Mouse (Mus musculus): Measurements from ENCODE around the gene Olfr545. TPM values are rescaled to one million over a fixed set of nuclear protein-coding genes. Genes with fewer than 3 reads are reported as not detected.

Olfr545 gene
- polyA plus RNA-seq, 1 experiment from 2014 or later, result not detected

DNA sequence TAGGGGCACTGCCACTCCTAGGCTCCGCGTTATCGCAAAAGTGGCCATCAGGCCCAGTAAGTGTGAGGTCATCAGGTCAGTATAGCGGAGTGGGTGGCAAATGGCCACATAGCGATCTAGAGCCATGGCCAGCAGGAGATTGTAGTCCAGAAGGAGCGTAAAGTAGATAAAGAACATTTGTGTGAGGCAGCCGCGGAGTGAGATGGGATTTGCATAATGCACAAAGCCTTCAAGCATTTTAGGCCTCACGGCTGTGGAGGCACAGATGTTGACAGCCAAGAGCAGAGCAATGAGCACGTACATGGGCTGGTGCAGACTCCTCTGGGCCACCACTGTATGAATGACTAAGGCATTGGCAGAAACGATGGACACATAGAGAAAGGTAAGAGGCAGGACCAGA is 22.0 kb downstream of the Olfr545 start:
- WGBS (ENCODE audit: insufficient replicate concordance), result 82% methylated on average over 11 of the region's 11 CpGs
- Histone ChIP-seq H3K4me2 (ENCODE audit: low read depth, low read length) (no peak overlapping the region), H3K36me3 (replicated peaks; ENCODE audit: insufficient read depth, low read length) (no peaks in the 10 kb centered on the region), H3K9ac (replicated peaks) (no peak overlapping the region), H3K9me3 (ENCODE audit: low read length) (no peaks in the 10 kb centered on the region), H3K4me1 (ENCODE audit: insufficient read depth) (no peaks in the 10 kb centered on the region), H3K27ac (ENCODE audit: low read depth) (no peak overlapping the region), H3K27me3 (ENCODE audit: insufficient read depth, low read length) (no peaks in the 10 kb centered on the region), H3K4me3 (ENCODE audit: low read depth, low read length) (no peak overlapping the region)
- DNase-seq, result no peak
- TF ChIP-seq EP300 (IDR thresholded peaks at IDR 0.05; ENCODE audit: low read depth), result no peak
- TF ChIP-seq CTCF (IDR thresholded peaks at IDR 0.05; ENCODE audit: low read depth), result no peak; the same call in 1 of the 2 replicates
- no peak for ATAC-seq

- TF ChIP-seq EP300 (IDR thresholded peaks at IDR 0.05; ENCODE audit: low read depth) (no peak), CTCF (IDR thresholded peaks at IDR 0.05; ENCODE audit: low read depth) (no peak)
- H3K27me3 ChIP-seq (ENCODE audit: insufficient read depth, low read length), result no peaks in the 10 kb centered on the region
- H3K9ac ChIP-seq (replicated peaks), result no peak overlapping the region
- H3K9me3 ChIP-seq (ENCODE audit: low read length), result no peaks in the 10 kb centered on the region
- H3K4me1 ChIP-seq (ENCODE audit: insufficient read depth), result no peaks in the 10 kb centered on the region
- no peak overlapping the region for H3K27ac ChIP-seq (ENCODE audit: low read depth)
- DNase-seq, result no peak
- WGBS (ENCODE audit: insufficient replicate concordance), result 94% methylated on average over 5 of the region's 5 CpGs
- no peaks in the 10 kb centered on the region for H3K36me3 ChIP-seq (replicated peaks; ENCODE audit: insufficient read depth, low read length)
- ATAC-seq, result no peak
- H3K4me3 ChIP-seq (ENCODE audit: low read depth, low read length), result no peak overlapping the region
- no peak overlapping the region for H3K4me2 ChIP-seq (ENCODE audit: low read depth, low read length)
These were observed 22.8 kb downstream of the Olfr545 start for GRCm38 (mm10) chr7:102476601-102477000.

DNA sequence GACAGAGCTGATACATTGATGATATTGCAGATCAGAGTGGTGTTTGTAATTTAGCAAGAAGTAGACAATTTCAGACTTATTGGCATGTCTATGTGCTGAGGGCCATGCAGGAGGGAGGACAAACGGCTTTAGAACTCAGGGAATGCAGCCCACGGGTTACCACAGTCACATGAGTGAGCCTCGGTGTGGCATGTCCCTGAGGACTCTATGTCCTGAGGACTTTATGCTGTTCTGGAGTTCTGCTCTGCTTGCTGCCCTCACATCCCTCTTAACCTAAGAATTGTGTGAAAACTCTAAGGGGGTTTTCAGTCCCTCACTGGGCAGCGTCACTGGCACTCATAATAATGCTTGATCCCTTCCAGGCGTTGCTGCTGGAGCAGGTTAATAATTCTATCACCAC is 26.7 kb downstream of the Olfr545 start:
- Histone ChIP-seq H3K4me2 (ENCODE audit: low read depth, low read length) (no peak overlapping the region), H3K9ac (replicated peaks) (no peak overlapping the region), H3K27ac (ENCODE audit: low read depth) (no peak overlapping the region), H3K27me3 (ENCODE audit: insufficient read depth, low read length) (no peaks in the 10 kb centered on the region), H3K4me1 (ENCODE audit: insufficient read depth) (no peaks in the 10 kb centered on the region), H3K4me3 (ENCODE audit: low read depth, low read length) (no peak overlapping the region), H3K36me3 (replicated peaks; ENCODE audit: insufficient read depth, low read length) (peaks cover 22% of the 10 kb centered on the region), H3K9me3 (ENCODE audit: low read length) (no peaks in the 10 kb centered on the region)
- TF ChIP-seq EP300 (IDR thresholded peaks at IDR 0.05; ENCODE audit: low read depth) (no peak), CTCF (IDR thresholded peaks at IDR 0.05; ENCODE audit: low read depth) (no peak)
- ATAC-seq (no peak), DNase-seq (no peak)
- 73% methylated on average over 5 of the region's 5 CpGs for WGBS (ENCODE audit: insufficient replicate concordance)

GRCm38 (mm10) chr7:102467566-102467965 is 31.8 kb downstream of the Olfr545 start:
- Histone ChIP-seq H3K36me3 (replicated peaks; ENCODE audit: insufficient read depth, low read length) (peaks cover 69% of the 10 kb centered on the region), H3K27ac (ENCODE audit: low read depth) (no peak overlapping the region), H3K4me1 (ENCODE audit: insufficient read depth) (no peaks in the 10 kb centered on the region), H3K4me3 (ENCODE audit: low read depth, low read length) (no peak overlapping the region), H3K4me2 (ENCODE audit: low read depth, low read length) (no peak overlapping the region), H3K9ac (replicated peaks) (no peak overlapping the region), H3K27me3 (ENCODE audit: insufficient read depth, low read length) (no peaks in the 10 kb centered on the region), H3K9me3 (ENCODE audit: low read length) (no peaks in the 10 kb centered on the region)
- 89% methylated on average over 8 of the region's 8 CpGs for WGBS (ENCODE audit: insufficient replicate concordance)
- DNase-seq, result no peak
- no peak for ATAC-seq
- TF ChIP-seq EP300 (IDR thresholded peaks at IDR 0.05; ENCODE audit: low read depth), result no peak
- no peak for TF ChIP-seq CTCF (IDR thresholded peaks at IDR 0.05; ENCODE audit: low read depth)

- DNase-seq (no peak), ATAC-seq (peak; percentile 35; the same call in 1 of the 2 replicates)
- no peak overlapping the region for H3K4me3 ChIP-seq (ENCODE audit: low read depth, low read length)
- no peaks in the 10 kb centered on the region for H3K4me1 ChIP-seq (ENCODE audit: insufficient read depth)
- no peak overlapping the region for H3K27ac ChIP-seq (ENCODE audit: low read depth)
- no peak overlapping the region for H3K4me2 ChIP-seq (ENCODE audit: low read depth, low read length)
- peaks cover 90% of the 10 kb centered on the region for H3K36me3 ChIP-seq (replicated peaks; ENCODE audit: insufficient read depth, low read length)
- no peaks in the 10 kb centered on the region for H3K9me3 ChIP-seq (ENCODE audit: low read length)
- no peaks in the 10 kb centered on the region for H3K27me3 ChIP-seq (ENCODE audit: insufficient read depth, low read length)
- WGBS (ENCODE audit: insufficient replicate concordance), result 83% methylated on average over 5 of the region's 5 CpGs
- no peak overlapping the region for H3K9ac ChIP-seq (replicated peaks)
- TF ChIP-seq CTCF (IDR thresholded peaks at IDR 0.05; ENCODE audit: low read depth) (no peak), EP300 (IDR thresholded peaks at IDR 0.05; ENCODE audit: low read depth) (no peak)
These were observed 40.6 kb downstream of the Olfr545 start for GRCm38 (mm10) chr7:102458618-102459380.

DNA sequence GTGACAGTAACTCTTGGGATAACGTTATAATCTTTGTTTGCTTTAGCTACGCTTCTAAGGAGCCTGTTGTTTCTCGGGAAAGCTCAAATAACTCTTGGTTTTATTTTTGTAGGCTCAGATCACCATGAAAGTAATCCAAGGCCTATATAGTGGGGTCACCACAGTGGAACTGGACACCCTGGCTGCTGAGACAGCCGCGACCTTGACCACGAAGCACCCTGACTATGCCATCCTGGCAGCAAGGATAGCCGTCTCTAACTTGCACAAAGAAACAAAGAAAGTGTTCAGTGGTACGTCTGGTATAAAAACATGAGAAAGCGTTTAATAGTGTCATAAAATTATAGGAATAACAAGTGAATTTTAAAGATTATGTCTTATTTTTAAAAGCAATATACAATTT is 52.9 kb downstream of the Olfr545 start:
- H3K4me3 ChIP-seq (ENCODE audit: low read depth, low read length), result no peak overlapping the region
- ATAC-seq (no peak), DNase-seq (no peak)
- WGBS (ENCODE audit: insufficient replicate concordance), result 92% methylated on average over 9 of the region's 9 CpGs
- TF ChIP-seq CTCF (IDR thresholded peaks at IDR 0.05; ENCODE audit: low read depth) (no peak), EP300 (IDR thresholded peaks at IDR 0.05; ENCODE audit: low read depth) (no peak)
- no peak overlapping the region for H3K9ac ChIP-seq (replicated peaks)
- peaks cover 72% of the 10 kb centered on the region for H3K36me3 ChIP-seq (replicated peaks; ENCODE audit: insufficient read depth, low read length)
- no peaks in the 10 kb centered on the region for H3K9me3 ChIP-seq (ENCODE audit: low read length)
- peaks cover 11% of the 10 kb centered on the region; the same call in 1 of the 2 replicates for H3K4me1 ChIP-seq (ENCODE audit: insufficient read depth)
- H3K4me2 ChIP-seq (ENCODE audit: low read depth, low read length), result no peak overlapping the region
- H3K27me3 ChIP-seq (ENCODE audit: insufficient read depth, low read length), result no peaks in the 10 kb centered on the region
- H3K27ac ChIP-seq (ENCODE audit: low read depth), result no peak overlapping the region

Measured in liver, postnatal 0 days (tissue).